Mouse (Mus musculus): Measurements from ENCODE around the gene Gps2. TPM values are rescaled to one million over a fixed set of nuclear protein-coding genes. Genes with fewer than 3 reads are reported as not detected.
A peak's percentile ranks its signal among the peaks of the same experiment; 100 is the strongest.

Gps2 gene
- polyA plus RNA-seq, 1 experiment from 2014 or later = 81.7 TPM

GRCm38 (mm10) chr11:69960616-69961015 is 46.9 kb downstream of the Gps2 start:
- Histone ChIP-seq H3K4me1 (0 out of 2 replicates have a peak, but pooled peaks cover 3% of the 10 kb centered on the region), H3K9me3 (no peaks in the 10 kb centered on the region), H3K4me3 (no peak overlapping the region), H3K27me3 (peaks cover 43% of the 10 kb centered on the region), H3K27ac (no peak overlapping the region), H3K9ac (no peak overlapping the region), H3K36me3 (no peaks in the 10 kb centered on the region), H3K4me2 (no peak overlapping the region)
- no peak for ATAC-seq (ENCODE audit: borderline replicate concordance, extremely low read depth, low FRiP score, low TSS enrichment)
- 32% methylated on average over 5 of the region's 5 CpGs for WGBS

GRCm38 (mm10) chr11:69961841-69962240 is 48.2 kb downstream of the Gps2 start:
- ATAC-seq (ENCODE audit: borderline replicate concordance, extremely low read depth, low FRiP score, low TSS enrichment) = no peak
- no peaks in the 10 kb centered on the region for H3K36me3 ChIP-seq
- H3K27ac ChIP-seq = no peak overlapping the region
- H3K4me1 ChIP-seq = peaks cover 7% of the 10 kb centered on the region; the same call in 1 of the 2 replicates
- no peak overlapping the region for H3K9ac ChIP-seq
- 33% methylated on average over 5 of the region's 5 CpGs for whole genome bisulfite sequencing
- peaks cover 55% of the 10 kb centered on the region for H3K27me3 ChIP-seq
- H3K4me2 ChIP-seq = no peak overlapping the region
- H3K9me3 ChIP-seq = no peaks in the 10 kb centered on the region
- no peak overlapping the region for H3K4me3 ChIP-seq

DNA sequence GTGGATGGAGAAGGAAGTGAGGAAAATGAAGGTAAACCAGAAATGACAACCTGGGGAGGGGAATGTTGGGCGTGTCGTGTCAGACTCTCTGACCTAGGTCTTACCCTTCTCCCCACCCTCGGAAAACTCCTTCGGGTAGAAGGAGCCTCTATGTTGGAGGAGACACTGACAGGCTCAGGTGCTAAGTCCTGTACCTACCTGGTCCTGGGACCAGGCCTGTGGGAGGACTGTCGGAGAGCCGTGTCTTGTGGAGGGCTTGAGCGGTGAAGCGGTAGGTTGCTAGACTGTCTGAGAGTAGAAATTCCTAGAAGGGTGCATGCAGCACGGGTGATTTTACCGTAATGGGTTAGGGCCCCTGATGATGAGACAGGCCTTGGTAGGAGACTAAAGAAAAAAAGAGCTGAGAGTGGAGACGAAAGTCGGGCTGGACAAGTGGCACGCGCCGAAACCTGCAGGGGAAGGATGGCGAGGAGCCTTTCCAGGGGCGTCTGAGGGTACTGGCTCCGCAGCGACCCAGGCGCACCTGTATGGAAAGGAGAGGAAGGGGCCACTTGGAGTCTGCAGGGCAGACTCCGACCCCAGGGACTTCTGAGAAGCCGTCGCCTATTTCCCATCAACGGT is 51.1 kb downstream of the Gps2 start, which contains the start of gene Cldn7:
Gene Cldn7, plus strand, starts transcription at position 130 of the 621 bp plus-strand sequence.
- H3K4me2 ChIP-seq = peak within 1 kb of the TSS; percentile 61
- peak within 1 kb of the TSS; percentile 54 for H3K9ac ChIP-seq
- peaks cover 8% of the 10 kb centered on the region; the same call in 1 of the 2 replicates for H3K4me1 ChIP-seq
- H3K27ac ChIP-seq = peak within 1 kb of the TSS; percentile 84
- no peaks in the 10 kb centered on the region for H3K9me3 ChIP-seq
- H3K4me3 ChIP-seq = peak within 1 kb of the TSS; percentile 54
- peaks cover 63% of the 10 kb centered on the region for H3K27me3 ChIP-seq
- peaks cover 16% of the 10 kb centered on the region for H3K36me3 ChIP-seq
- ATAC-seq (ENCODE audit: borderline replicate concordance, extremely low read depth, low FRiP score, low TSS enrichment) = no peak
- 7% methylated on average over 24 of the region's 24 CpGs for WGBS

GRCm38 (mm10) chr11:69965271-69966005 is 51.8 kb downstream of the Gps2 start:
- H3K4me1 ChIP-seq = peaks cover 8% of the 10 kb centered on the region; the same call in 1 of the 2 replicates
- peak overlapping the region; percentile 54 for H3K9ac ChIP-seq
- H3K36me3 ChIP-seq = peaks cover 23% of the 10 kb centered on the region
- WGBS = 3% methylated on average over 49 of the region's 49 CpGs
- ATAC-seq (ENCODE audit: borderline replicate concordance, extremely low read depth, low FRiP score, low TSS enrichment) = peak; percentile 75
- no peaks in the 10 kb centered on the region for H3K9me3 ChIP-seq
- H3K27ac ChIP-seq = peak overlapping the region; percentile 84
- peak overlapping the region; percentile 61 for H3K4me2 ChIP-seq
- peaks cover 63% of the 10 kb centered on the region for H3K27me3 ChIP-seq
- peak overlapping the region; percentile 54 for H3K4me3 ChIP-seq

Small RNA genes within 50 kb of the gene (microRNA-seq; reads per million reads assigned to microRNA genes)
- not detected for gene Mir6924

Other genes with a start within 250 kb of the Gps2 start
- gene Cd68, start 247.7 kb upstream of the Gps2 start, polyA plus RNA-seq (2015; fragmentation: Nextera tagmentation; extraction: Ambion mirVana) = 11.5 and 11.8 TPM in 2 replicates
- 595 and 603 TPM in 2 replicates for gene Eif4a1, start 241.5 kb upstream of the Gps2 start, polyA plus RNA-seq (2015; fragmentation: Nextera tagmentation; extraction: Ambion mirVana)
- gene Senp3, start 231.8 kb upstream of the Gps2 start, polyA plus RNA-seq (2015; fragmentation: Nextera tagmentation; extraction: Ambion mirVana) = 72.5 and 81.1 TPM in 2 replicates
- gene Tnfsf13, start 228.1 kb upstream of the Gps2 start, polyA plus RNA-seq (2015; fragmentation: Nextera tagmentation; extraction: Ambion mirVana) = 1.0 and 1.1 TPM in 2 replicates
- 8.3 and 8.9 TPM in 2 replicates for gene Tnfsf12, start 218.0 kb upstream of the Gps2 start, polyA plus RNA-seq (2015; fragmentation: Nextera tagmentation; extraction: Ambion mirVana)
- 4.3 and 5.9 TPM in 2 replicates for gene Tnfsfm13, start 217.8 kb upstream of the Gps2 start, polyA plus RNA-seq (2015; fragmentation: Nextera tagmentation; extraction: Ambion mirVana)
- 26.7 and 31.6 TPM in 2 replicates for gene Polr2a, start 155.3 kb upstream of the Gps2 start, polyA plus RNA-seq (2015; fragmentation: Nextera tagmentation; extraction: Ambion mirVana)
- 0.19 and 0.26 TPM in 2 replicates for gene Slc35g3, start 151.9 kb upstream of the Gps2 start, polyA plus RNA-seq (2015; fragmentation: Nextera tagmentation; extraction: Ambion mirVana)
- gene Zbtb4, start 148.0 kb upstream of the Gps2 start, polyA plus RNA-seq (2015; fragmentation: Nextera tagmentation; extraction: Ambion mirVana) = 2.6 and 3.0 TPM in 2 replicates
- 15.7 and 15.8 TPM in 2 replicates for gene Chrnb1, start 117.9 kb upstream of the Gps2 start, polyA plus RNA-seq (2015; fragmentation: Nextera tagmentation; extraction: Ambion mirVana)
- 1.2 and 1.3 TPM in 2 replicates for gene Fgf11, start 112.0 kb upstream of the Gps2 start, polyA plus RNA-seq (2015; fragmentation: Nextera tagmentation; extraction: Ambion mirVana)
- gene Tmem102, start 108.3 kb upstream of the Gps2 start, polyA plus RNA-seq (2015; fragmentation: Nextera tagmentation; extraction: Ambion mirVana) = 6.3 and 7.3 TPM in 2 replicates
- gene Gm39566, start 98.6 kb upstream of the Gps2 start, polyA plus RNA-seq (2015; fragmentation: Nextera tagmentation; extraction: Ambion mirVana) = not detected in 2 replicates
- gene Spem2, start 95.4 kb upstream of the Gps2 start, polyA plus RNA-seq (2015; fragmentation: Nextera tagmentation; extraction: Ambion mirVana) = not detected in 2 replicates
- gene Spem1, start 91.7 kb upstream of the Gps2 start, polyA plus RNA-seq (2015; fragmentation: Nextera tagmentation; extraction: Ambion mirVana) = not detected in 2 replicates
- gene Nlgn2, start 76.1 kb upstream of the Gps2 start, polyA plus RNA-seq (2015; fragmentation: Nextera tagmentation; extraction: Ambion mirVana) = 5.5 and 6.5 TPM in 2 replicates
- 434 and 473 TPM in 2 replicates for gene Tmem256, start 75.4 kb upstream of the Gps2 start, polyA plus RNA-seq (2015; fragmentation: Nextera tagmentation; extraction: Ambion mirVana)
- 110 and 119 TPM in 2 replicates for gene Plscr3, start 67.5 kb upstream of the Gps2 start, polyA plus RNA-seq (2015; fragmentation: Nextera tagmentation; extraction: Ambion mirVana)
- 9.2 and 9.6 TPM in 2 replicates for gene Tnk1, start 55.2 kb upstream of the Gps2 start, polyA plus RNA-seq (2015; fragmentation: Nextera tagmentation; extraction: Ambion mirVana)
- not detected in 2 replicates for gene Tmem95, start 35.9 kb upstream of the Gps2 start, polyA plus RNA-seq (2015; fragmentation: Nextera tagmentation; extraction: Ambion mirVana)
- gene Kctd11, start 32.5 kb upstream of the Gps2 start, polyA plus RNA-seq (2015; fragmentation: Nextera tagmentation; extraction: Ambion mirVana) = 8.1 and 8.6 TPM in 2 replicates
- gene Acap1, start 18.3 kb upstream of the Gps2 start, polyA plus RNA-seq (2015; fragmentation: Nextera tagmentation; extraction: Ambion mirVana) = 1.4 and 5.0 TPM in 2 replicates
- gene 2810408A11Rik, start 12.9 kb upstream of the Gps2 start, polyA plus RNA-seq (2015; fragmentation: Nextera tagmentation; extraction: Ambion mirVana) = 11.9 and 13.0 TPM in 2 replicates
- 7.1 and 8.0 TPM in 2 replicates for gene Neurl4, start 12.8 kb upstream of the Gps2 start, polyA plus RNA-seq (2015; fragmentation: Nextera tagmentation; extraction: Ambion mirVana)
- 1,673 and 1,693 TPM in 2 replicates for gene Eif5a, start 8.1 kb downstream of the Gps2 start, polyA plus RNA-seq (2015; fragmentation: Nextera tagmentation; extraction: Ambion mirVana)
- gene Ybx2, start 21.9 kb downstream of the Gps2 start, polyA plus RNA-seq (2015; fragmentation: Nextera tagmentation; extraction: Ambion mirVana) = 2.8 and 3.0 TPM in 2 replicates
- gene Slc2a4, start 34.3 kb downstream of the Gps2 start, polyA plus RNA-seq (2015; fragmentation: Nextera tagmentation; extraction: Ambion mirVana) = 18.0 and 20.6 TPM in 2 replicates
- gene Cldn7, start 50.9 kb downstream of the Gps2 start, polyA plus RNA-seq (2015; fragmentation: Nextera tagmentation; extraction: Ambion mirVana) = 154 and 170 TPM in 2 replicates
- gene Ctdnep1, start 67.3 kb downstream of the Gps2 start, polyA plus RNA-seq (2015; fragmentation: Nextera tagmentation; extraction: Ambion mirVana) = 22.3 and 25.4 TPM in 2 replicates
- 106 and 111 TPM in 2 replicates for gene Elp5, start 68.6 kb downstream of the Gps2 start, polyA plus RNA-seq (2015; fragmentation: Nextera tagmentation; extraction: Ambion mirVana)
- 453 and 455 TPM in 2 replicates for gene Gabarap, start 77.3 kb downstream of the Gps2 start, polyA plus RNA-seq (2015; fragmentation: Nextera tagmentation; extraction: Ambion mirVana)
- gene Phf23, start 81.9 kb downstream of the Gps2 start, polyA plus RNA-seq (2015; fragmentation: Nextera tagmentation; extraction: Ambion mirVana) = 75.0 and 78.2 TPM in 2 replicates
- 34.7 and 40.3 TPM in 2 replicates for gene Dvl2, start 86.7 kb downstream of the Gps2 start, polyA plus RNA-seq (2015; fragmentation: Nextera tagmentation; extraction: Ambion mirVana)
- gene Acadvl, start 101.5 kb downstream of the Gps2 start, polyA plus RNA-seq (2015; fragmentation: Nextera tagmentation; extraction: Ambion mirVana) = 73.9 and 81.3 TPM in 2 replicates
- 5.6 and 5.9 TPM in 2 replicates for gene Dlg4, start 103.1 kb downstream of the Gps2 start, polyA plus RNA-seq (2015; fragmentation: Nextera tagmentation; extraction: Ambion mirVana)
- 0.23 and 0.29 TPM in 2 replicates for gene Asgr1, start 140.2 kb downstream of the Gps2 start, polyA plus RNA-seq (2015; fragmentation: Nextera tagmentation; extraction: Ambion mirVana)
- 0.19 and 0.47 TPM in 2 replicates for gene Asgr2, start 178.8 kb downstream of the Gps2 start, polyA plus RNA-seq (2015; fragmentation: Nextera tagmentation; extraction: Ambion mirVana)
- 3.9 and 4.3 TPM in 2 replicates for gene Mgl2, start 216.4 kb downstream of the Gps2 start, polyA plus RNA-seq (2015; fragmentation: Nextera tagmentation; extraction: Ambion mirVana)
- 0.65 and 1.2 TPM in 2 replicates for gene Clec10a, start 242.3 kb downstream of the Gps2 start, polyA plus RNA-seq (2015; fragmentation: Nextera tagmentation; extraction: Ambion mirVana)